Mouse (Mus musculus) Muller cell, postnatal 12 days (primary cell): ENCODE measurements around the gene Inpp5f.
"Not testable (repeated sequence)": the region's sequence is repeated elsewhere in the genome, so short reads cannot be mapped to it uniquely, and the experiment has no call there.

Experiments
- DNase-seq: peaks from one replicate; pipeline ENCODE4 v3.0.0-alpha.2; 2015; ENCODE audit errors: inconsistent ontology term

Gene Inpp5f

GRCm38 (mm10) chr7:128610897-128611798 lies at the start of gene Inpp5f:
Gene Inpp5f (plus strand): TSS chr7:128611328.
- DNase-seq = peak; percentile 99

- DNase-seq = no peak
Measured at GRCm38 (mm10) chr7:128563373-128563772, 47.8 kb upstream of the Inpp5f start.

GRCm38 (mm10) chr7:128566311-128566710 lies 44.8 kb upstream of the Inpp5f start:
- DNase-seq = no peak

DNA sequence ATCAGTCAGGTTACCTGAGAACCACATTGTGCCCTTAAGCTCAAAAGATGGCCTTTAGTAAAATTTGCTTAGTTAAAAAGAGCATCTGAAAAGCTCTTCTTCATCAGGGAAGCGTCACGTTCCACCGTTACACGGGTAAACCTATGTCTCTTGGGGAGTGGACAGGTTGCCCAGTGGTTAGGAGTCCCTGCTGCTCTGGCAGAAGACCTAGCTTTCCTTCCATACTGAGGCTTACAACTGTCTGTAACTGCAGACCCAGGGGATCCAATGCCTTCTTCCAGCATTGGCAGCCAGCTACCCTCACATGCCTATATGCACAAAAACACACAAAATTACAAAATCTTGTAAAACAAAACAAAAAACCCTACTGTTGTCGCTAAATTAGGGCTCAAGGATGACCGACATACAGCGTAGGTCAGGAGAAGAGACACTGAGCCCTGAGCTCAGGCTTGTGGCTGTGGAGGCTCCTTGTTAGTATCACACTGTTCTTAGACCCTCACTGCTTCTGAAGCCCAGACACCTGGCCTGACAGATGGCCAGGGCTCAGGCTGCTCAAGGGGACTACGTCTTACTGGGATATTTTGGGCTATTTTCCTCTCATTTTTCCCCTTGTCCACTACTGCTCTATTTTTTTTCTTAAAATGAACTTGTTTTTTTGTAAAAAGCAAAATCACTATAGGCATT lies 43.4 kb upstream of the Inpp5f start:
- DNase-seq = no peak

DNA sequence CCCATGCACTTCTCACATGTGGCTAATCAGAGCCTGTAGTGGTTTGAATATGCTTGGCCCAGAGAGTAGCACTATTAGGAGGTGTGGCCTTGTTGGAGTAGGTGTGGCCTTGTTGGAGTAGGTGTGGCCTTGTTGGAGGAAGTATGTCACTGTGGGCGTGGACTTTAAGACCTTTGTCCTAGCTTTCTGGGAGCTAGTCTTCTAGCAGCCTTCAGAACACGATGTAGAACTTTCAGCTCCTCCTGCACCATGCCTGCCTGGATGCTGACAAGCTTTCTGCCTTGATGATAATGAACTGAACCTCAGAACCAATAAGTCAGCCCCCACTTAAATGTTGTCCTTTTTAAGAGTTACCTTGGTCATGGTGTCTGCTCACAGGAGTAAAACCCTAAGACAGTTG lies 41.7 kb upstream of the Inpp5f start:
- DNase-seq = not testable (repeated sequence)

DNA sequence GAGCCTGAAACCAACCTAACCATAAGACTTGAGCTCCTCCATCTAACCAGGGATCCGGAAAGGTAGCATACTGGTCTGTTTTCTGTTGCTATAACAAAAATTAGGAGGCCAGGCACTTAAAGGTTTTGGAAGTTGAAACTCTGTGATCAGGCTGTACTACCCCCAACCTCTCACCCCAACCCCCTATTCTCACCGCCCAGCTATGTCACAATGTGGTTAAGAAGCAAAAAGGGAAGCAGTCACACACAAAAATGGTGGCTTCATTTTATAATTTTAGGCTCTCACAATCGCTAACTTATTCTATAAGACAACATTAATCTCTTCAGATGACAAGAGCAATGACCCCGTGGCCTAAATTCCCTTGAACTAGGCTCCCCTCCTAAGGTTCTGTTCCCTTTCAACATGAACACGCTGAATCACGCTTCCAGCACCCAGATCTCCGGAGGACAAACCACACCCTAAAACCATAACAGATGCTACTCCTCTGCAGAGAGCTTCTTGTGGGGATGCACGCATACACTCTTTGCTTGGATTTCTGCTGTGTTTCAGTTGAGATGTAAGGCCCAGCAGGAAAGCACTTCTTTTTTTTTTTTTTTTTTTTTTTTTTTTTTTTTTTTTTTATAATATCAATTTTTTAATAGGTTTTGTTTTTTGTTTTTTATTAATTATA lies 41.0 kb upstream of the Inpp5f start:
- DNase-seq = no peak

DNA sequence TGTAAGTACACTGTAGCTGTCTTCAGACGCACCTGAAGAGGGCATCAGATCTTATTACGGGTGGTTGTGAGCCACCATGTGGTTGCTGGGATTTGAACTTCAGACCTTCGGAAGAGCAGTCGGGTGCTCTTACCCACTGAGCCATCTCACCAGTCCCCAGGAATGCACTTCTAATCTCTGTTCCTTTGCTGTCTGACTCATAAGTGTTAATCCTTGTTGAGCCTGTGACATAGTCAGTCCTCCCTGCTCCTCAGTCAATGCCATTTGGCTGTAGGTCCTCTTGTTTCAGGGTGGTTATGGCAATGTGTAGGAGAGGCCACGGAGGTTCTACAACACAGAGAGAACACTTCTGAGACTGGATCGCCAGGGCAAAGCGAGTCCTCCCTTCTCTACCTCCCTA lies 40.5 kb upstream of the Inpp5f start:
- not testable (repeated sequence) for DNase-seq

- DNase-seq = no peak
Measured at GRCm38 (mm10) chr7:128572030-128572429, 39.1 kb upstream of the Inpp5f start.

- no peak for DNase-seq
Measured at GRCm38 (mm10) chr7:128575211-128575610, 35.9 kb upstream of the Inpp5f start.

DNA sequence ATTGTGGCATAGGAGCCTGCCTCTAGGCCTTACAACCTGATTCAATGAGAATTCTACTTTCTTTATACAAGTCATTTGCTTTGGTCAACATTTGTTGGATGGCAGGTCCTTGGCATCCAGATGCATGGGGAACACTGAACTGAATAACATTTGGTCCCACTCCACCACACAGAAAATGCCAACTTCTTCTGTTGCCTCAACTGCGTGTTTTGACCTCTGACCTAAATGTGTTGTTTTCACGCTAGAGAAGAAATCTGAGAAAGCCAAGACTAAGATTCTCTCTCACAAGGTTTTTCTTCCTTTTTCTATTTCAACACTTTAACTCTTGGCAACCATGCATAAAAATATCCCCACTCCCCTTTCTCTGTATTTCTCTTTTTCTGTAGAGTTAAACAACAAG lies 35.3 kb upstream of the Inpp5f start:
- DNase-seq = no peak

GRCm38 (mm10) chr7:128577607-128578006 lies 33.5 kb upstream of the Inpp5f start:
- DNase-seq = no peak

DNA sequence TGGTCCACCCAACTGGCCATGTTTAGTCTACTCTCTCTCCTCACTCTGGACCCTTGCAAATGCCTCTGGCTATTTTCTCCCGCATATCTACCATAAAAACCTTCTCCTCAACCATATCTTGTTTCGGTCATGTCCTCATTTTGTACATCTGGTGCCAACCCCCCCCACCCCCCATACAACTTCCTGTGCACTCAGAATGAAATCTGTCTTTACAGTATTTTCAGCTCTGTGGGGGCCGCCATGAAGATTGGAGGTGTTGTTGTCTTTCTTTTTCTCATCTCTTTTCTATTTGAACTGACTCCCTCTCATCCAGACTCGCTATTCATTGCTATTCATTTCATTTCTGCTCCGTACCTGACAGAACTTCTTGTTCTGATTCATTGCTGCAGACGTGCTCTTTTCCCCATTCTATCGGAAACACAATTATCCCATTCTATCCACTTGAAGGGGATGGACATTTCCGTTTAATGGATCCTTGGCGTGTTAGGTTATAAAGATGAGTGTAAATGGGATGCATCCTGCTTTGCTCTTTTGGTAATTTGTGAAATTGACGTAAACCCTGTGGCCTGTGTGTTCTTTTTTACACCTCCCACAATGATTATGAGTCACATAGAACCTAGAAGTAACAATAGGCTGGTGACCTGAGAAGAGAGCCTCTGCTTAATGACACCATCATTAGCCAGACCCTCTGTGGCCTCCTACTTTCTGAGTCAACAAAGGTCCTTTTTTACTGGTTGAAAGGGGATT lies 32.8 kb upstream of the Inpp5f start:
- DNase-seq = peak; percentile 59

DNA sequence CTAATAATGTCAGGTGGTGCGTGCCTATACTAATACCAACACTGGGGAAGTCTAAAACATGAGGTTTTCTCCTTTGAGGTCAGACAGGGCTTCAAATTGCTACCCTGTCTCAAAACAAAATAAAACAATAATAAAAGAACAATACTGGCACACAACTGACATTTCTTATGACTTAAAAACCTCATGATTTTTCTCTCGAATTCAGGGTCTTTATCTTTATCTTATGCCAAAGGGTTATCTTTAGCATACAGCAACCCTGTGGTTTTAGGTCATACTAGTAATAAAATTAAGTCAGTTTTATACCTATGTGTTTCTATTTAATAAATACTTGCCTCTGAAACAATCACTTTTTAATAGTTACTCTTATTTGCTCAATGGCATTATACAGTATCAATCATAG lies 31.7 kb upstream of the Inpp5f start:
- DNase-seq = no peak

DNA sequence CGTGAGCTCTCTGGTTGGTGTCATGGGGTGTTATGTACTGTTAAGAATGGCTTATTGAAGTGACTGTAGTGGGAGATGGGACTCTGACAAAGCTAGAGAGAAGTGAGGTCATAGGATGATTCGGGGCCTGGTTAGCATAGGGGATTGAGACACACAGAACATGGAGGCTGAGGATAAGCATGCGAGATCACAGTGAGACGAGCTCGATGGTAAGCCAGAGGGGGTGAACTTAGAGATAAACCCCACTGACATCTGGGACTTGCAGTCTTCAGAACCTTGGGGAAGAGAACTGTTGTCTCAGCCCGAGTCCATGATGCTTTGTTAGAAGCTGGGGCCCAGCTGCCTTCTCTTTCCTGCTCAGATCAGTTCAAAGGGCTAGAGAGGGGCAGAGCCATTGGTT lies 30.8 kb upstream of the Inpp5f start:
- DNase-seq = no peak

GRCm38 (mm10) chr7:128581864-128582484 lies 29.2 kb upstream of the Inpp5f start:
- peak; percentile 34 for DNase-seq

- peak; percentile 89 for DNase-seq
Measured at GRCm38 (mm10) chr7:128583213-128583948, 27.7 kb upstream of the Inpp5f start.

- no peak for DNase-seq
Measured at GRCm38 (mm10) chr7:128587334-128587933, 23.7 kb upstream of the Inpp5f start.

DNA sequence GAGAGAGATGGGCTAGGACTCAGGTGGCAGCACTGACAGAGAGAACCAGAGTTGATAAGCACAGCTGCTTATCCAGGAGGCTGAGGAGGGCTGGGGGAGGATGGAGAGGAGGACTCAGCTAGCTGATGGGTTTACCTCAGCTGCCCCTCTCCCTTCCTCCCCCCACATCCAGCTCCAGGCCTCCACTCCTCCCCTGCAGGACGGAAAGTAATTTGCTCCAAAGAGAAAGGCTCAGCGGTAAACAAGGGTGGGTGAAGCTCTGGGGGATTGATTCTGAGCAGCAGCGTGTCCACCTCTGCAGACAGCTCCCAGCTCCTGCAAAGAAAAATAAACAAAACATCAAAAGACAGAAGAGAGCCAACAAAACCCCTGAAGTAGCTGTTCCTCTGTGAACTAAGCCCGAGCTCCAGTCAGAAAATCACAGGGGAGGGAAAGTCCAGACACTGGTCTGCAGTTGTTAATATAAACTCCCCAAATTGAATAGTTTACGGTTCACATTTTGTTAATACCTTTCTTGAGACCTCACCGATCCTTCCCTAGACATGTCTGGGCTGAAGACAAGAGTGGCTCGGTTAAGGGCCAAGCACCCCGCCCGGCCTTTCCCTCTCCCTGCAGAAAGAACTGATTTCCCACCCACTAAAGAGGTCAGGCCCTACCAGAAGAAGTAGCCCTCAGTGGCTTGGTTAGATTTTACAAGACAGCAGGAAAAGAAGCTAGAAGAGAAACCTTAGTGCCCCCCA lies 19.6 kb upstream of the Inpp5f start:
- no peak for DNase-seq
